In the genomic region with DNA sequence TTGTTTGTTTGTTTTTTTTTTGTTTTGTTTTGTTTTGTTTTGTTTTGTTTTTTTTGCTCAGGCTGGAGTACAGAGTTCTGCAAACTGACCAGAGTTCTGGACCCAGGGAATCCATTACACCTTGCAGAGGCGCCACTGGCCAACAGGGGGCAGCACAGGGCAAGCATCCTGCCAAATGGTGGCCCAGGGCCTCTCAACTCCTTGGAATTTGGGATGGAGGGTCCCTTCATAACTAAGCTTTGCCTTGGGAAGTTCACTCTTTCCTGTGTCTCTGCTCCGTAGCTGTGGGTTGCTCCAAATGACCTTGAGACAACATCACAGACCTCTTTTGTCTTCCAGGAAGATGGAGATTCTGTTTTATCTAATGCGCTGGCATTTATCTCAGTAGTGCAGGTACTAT, we compare ENCODE assay signal across 8 mouse cellular contexts. TPM values are rescaled to one million over a fixed set of nuclear protein-coding genes. Genes with fewer than 3 reads are reported as not detected.
DNase-seq lines count a peak whose midpoint lies in the region; ATAC-seq lines count a peak whose summit lies in the region.
"Had no signal": no experiment of that assay in that cellular context is flagged by ENCODE, and none has a peak within 500 bp of the region (broad histone marks: within the 10 kb centered on the region; RNA-seq: fewer than 3 reads in every experiment).

No protein-coding gene starts in this region.

- H3K9me3 ChIP-seq in kidney, embryonic 14.5 days (ENCODE audit: control insufficient read depth, low read length): no peaks in the 10 kb centered on the region
- H3K9me3 ChIP-seq in limb, embryonic 11.5 days (ENCODE audit: control insufficient read depth, low read length): no peaks in the 10 kb centered on the region

- no peaks in the 10 kb centered on the region for H3K36me3 ChIP-seq in kidney, embryonic 14.5 days (ENCODE audit: control insufficient read depth, insufficient read depth, low read length)
- H3K36me3 ChIP-seq in limb, embryonic 11.5 days (ENCODE audit: control insufficient read depth, insufficient read depth, low read length): no peaks in the 10 kb centered on the region

- no peak overlapping the region for H3K4me3 ChIP-seq in kidney, embryonic 14.5 days (ENCODE audit: low read length)
- no peak overlapping the region for H3K4me3 ChIP-seq in limb, embryonic 11.5 days (ENCODE audit: low read depth, low read length)

- H3K27ac ChIP-seq in kidney, embryonic 14.5 days (ENCODE audit: low read depth, low read length): no peak overlapping the region
- no peak overlapping the region for H3K27ac ChIP-seq in limb, embryonic 11.5 days (replicated peaks; ENCODE audit: low read depth, low read length)
- H3K27ac ChIP-seq: macrophage had no signal

- H3K4me2 ChIP-seq in kidney, embryonic 14.5 days (replicated peaks; ENCODE audit: low read depth, low read length): no peak overlapping the region
- H3K4me2 ChIP-seq in limb, embryonic 11.5 days (ENCODE audit: low read depth, severe bottlenecking): no peak overlapping the region

- WGBS in kidney, embryonic 14.5 days: 41% methylated on average over 3 of the region's 3 CpGs
- WGBS in limb, embryonic 11.5 days: 31% methylated on average over 3 of the region's 3 CpGs

- no peak for ATAC-seq in kidney, embryonic 14.5 days (ENCODE audit: low FRiP score, low TSS enrichment)
- peak; percentile 65 for ATAC-seq in CD4-positive, CD25-positive, alpha-beta regulatory T cell, adult 4 months
- ATAC-seq in limb, embryonic 11.5 days (ENCODE audit: insufficient number of reproducible peaks, low FRiP score, low TSS enrichment, low read depth): no peak

- peaks cover 9% of the 10 kb centered on the region; the same call in 1 of the 2 replicates for H3K4me1 ChIP-seq in kidney, embryonic 14.5 days (ENCODE audit: control insufficient read depth, insufficient read depth, low read length)
- peaks cover 3% of the 10 kb centered on the region; the same call in 1 of the 2 replicates for H3K4me1 ChIP-seq in limb, embryonic 11.5 days (ENCODE audit: control insufficient read depth, insufficient read depth, low read length)

- no peaks in the 10 kb centered on the region for H3K27me3 ChIP-seq in kidney, embryonic 14.5 days (ENCODE audit: control insufficient read depth, insufficient read depth, low read length)
- peaks cover 5% of the 10 kb centered on the region; the same call in 1 of the 2 replicates for H3K27me3 ChIP-seq in limb, embryonic 11.5 days (ENCODE audit: control insufficient read depth, insufficient read depth, low read length)

- no peak overlapping the region for H3K9ac ChIP-seq in kidney, embryonic 14.5 days (ENCODE audit: low read depth, low read length)
- no peak overlapping the region for H3K9ac ChIP-seq in limb, embryonic 11.5 days (ENCODE audit: low read length)

- DNase-seq in kidney, adult 9 months: peak; percentile 62
- peak; percentile 17 for DNase-seq in T-cell, adult 2 months (ENCODE audit: low spot score)
- peak; percentile 69 for DNase-seq in embryo, embryonic 11 days
- peak; percentile 74 for DNase-seq in limb, embryonic 11.5 days (ENCODE audit: low spot score)
- DNase-seq in spleen, postnatal 10 days (ENCODE audit: low spot score in 2 of 2): peak; percentile 20 to 59

RNA-seq across cellular contexts. Expression of a gene that starts 8.6 kb away (rescaled TPM):
- polyA plus RNA-seq in kidney, embryonic 14.5 days (2014; fragmentation: Nextera tagmentation; extraction: Ambion mirVana): 1.2 and 2.5 TPM in 2 replicates
- polyA plus RNA-seq in CD4-positive, CD25-positive, alpha-beta regulatory T cell, adult 4 months (2017; shearing (Covaris generic)): not detected
- 1.1 and 1.3 TPM in 2 replicates for polyA plus RNA-seq in limb, embryonic 11.5 days (2014; fragmentation: Nextera tagmentation; extraction: Ambion mirVana)
- polyA plus RNA-seq: macrophage had no signal

RNA-seq across cellular contexts. Expression of a gene that starts 38.2 kb away (rescaled TPM):
- 102 and 131 TPM in 2 replicates for polyA plus RNA-seq in kidney, embryonic 14.5 days (2014; fragmentation: Nextera tagmentation; extraction: Ambion mirVana)
- 100 to 1,000 TPM; 125 to 131 TPM for polyA plus RNA-seq in CD4-positive, CD25-positive, alpha-beta regulatory T cell, adult 4 months (2017; shearing (Covaris generic))
- polyA plus RNA-seq in limb, embryonic 11.5 days (2014; fragmentation: Nextera tagmentation; extraction: Ambion mirVana): 106 and 108 TPM in 2 replicates

Comparison
In these comparisons a context has a peak if more than half of its experiments do, and no peak if none do; other contexts are left out.
1. DNase-seq: peak in every context shown above with its lines; median percentile 74 in limb, embryonic 11.5 days; 69 in embryo, embryonic 11 days; 62 in kidney, adult 9 months; 40 in spleen, postnatal 10 days; 17 in T-cell, adult 2 months.